8 mouse cellular contexts compared by ENCODE assay signal in the genomic region with DNA sequence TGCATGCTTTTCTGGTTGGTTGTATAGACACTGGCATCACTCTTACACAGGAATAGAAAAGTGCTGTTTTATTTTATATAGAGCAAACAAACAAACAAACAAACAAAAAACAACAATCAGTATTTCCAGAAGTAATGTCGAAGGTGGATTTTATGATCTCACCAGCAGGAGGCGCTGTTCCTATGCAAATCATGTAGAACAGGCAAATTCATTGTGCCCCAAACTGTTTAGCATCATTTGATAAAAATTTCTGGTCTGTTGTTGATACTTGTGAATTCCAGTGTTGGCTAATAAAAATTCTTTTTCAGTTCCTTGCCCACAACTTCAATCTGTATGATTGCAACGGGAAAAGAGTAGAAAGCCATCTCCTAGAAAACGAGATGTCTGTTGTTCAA.
A peak's percentile ranks its signal among the peaks of the same experiment; 100 is the strongest.
DNase-seq lines count a peak whose midpoint lies in the region; ATAC-seq lines count a peak whose summit lies in the region.

No protein-coding gene starts in this region.

- no peaks in the 10 kb centered on the region for H3K9me3 ChIP-seq in hindbrain, embryonic 14.5 days (ENCODE audit: control insufficient read depth, low read length)
- no peaks in the 10 kb centered on the region for H3K9me3 ChIP-seq in hindbrain, embryonic 16.5 days (ENCODE audit: control insufficient read depth, low read length)
- H3K9me3 ChIP-seq in embryonic facial prominence, embryonic 10.5 days, result no peaks in the 10 kb centered on the region
- no peaks in the 10 kb centered on the region for H3K9me3 ChIP-seq in limb, embryonic 11.5 days (ENCODE audit: control insufficient read depth, low read length)

- DNase-seq in hindbrain, embryonic 14.5 days (ENCODE audit: low spot score), result peak; percentile 72
- DNase-seq in 3T3-L1 (ENCODE audit: low read depth, low spot score) (peak; percentile 52), NIH3T3 (ENCODE audit: low read depth) (peak; percentile 69), MN1 (ENCODE audit: low spot score) (no peak)
- DNase-seq in embryonic facial prominence, embryonic 10.5 days (ENCODE audit: low spot score), result peak; percentile 40
- peak; percentile 66 for DNase-seq in limb, embryonic 11.5 days (ENCODE audit: low spot score)
- DNase-seq in spleen, postnatal 36 days (ENCODE audit: low spot score in 2 of 2), result no peak

- H3K27me3 ChIP-seq in hindbrain, embryonic 14.5 days (ENCODE audit: control insufficient read depth, insufficient read depth, low read length), result no peaks in the 10 kb centered on the region
- no peaks in the 10 kb centered on the region for H3K27me3 ChIP-seq in hindbrain, embryonic 16.5 days (replicated peaks; ENCODE audit: control insufficient read depth, insufficient read depth, low read length)
- H3K27me3 ChIP-seq in embryonic facial prominence, embryonic 10.5 days (replicated peaks; ENCODE audit: low read depth, poor library complexity, severe bottlenecking), result no peaks in the 10 kb centered on the region
- no peaks in the 10 kb centered on the region for H3K27me3 ChIP-seq in limb, embryonic 11.5 days (ENCODE audit: control insufficient read depth, insufficient read depth, low read length)

- no peaks in the 10 kb centered on the region for H3K36me3 ChIP-seq in hindbrain, embryonic 14.5 days (replicated peaks; ENCODE audit: control insufficient read depth, insufficient read depth)
- no peaks in the 10 kb centered on the region for H3K36me3 ChIP-seq in hindbrain, embryonic 16.5 days (ENCODE audit: control insufficient read depth, insufficient read depth, low read length)
- H3K36me3 ChIP-seq in embryonic facial prominence, embryonic 10.5 days (replicated peaks), result no peaks in the 10 kb centered on the region
- H3K36me3 ChIP-seq in limb, embryonic 11.5 days (ENCODE audit: control insufficient read depth, insufficient read depth, low read length), result no peaks in the 10 kb centered on the region

- ATAC-seq in hindbrain, embryonic 14.5 days (ENCODE audit: low FRiP score), result no peak
- no peak for ATAC-seq in hindbrain, embryonic 16.5 days
- no peak for ATAC-seq in limb, embryonic 11.5 days (ENCODE audit: insufficient number of reproducible peaks, low FRiP score, low TSS enrichment, low read depth)

- no peak overlapping the region for H3K4me3 ChIP-seq in hindbrain, embryonic 14.5 days (replicated peaks; ENCODE audit: low read length)
- no peak overlapping the region for H3K4me3 ChIP-seq in hindbrain, embryonic 16.5 days (ENCODE audit: low read length)
- no peak overlapping the region for H3K4me3 ChIP-seq in embryonic facial prominence, embryonic 10.5 days
- no peak overlapping the region for H3K4me3 ChIP-seq in limb, embryonic 11.5 days (ENCODE audit: low read depth, low read length)

- no peaks in the 10 kb centered on the region for H3K4me1 ChIP-seq in hindbrain, embryonic 14.5 days (replicated peaks; ENCODE audit: control insufficient read depth, insufficient read depth, low read length)
- H3K4me1 ChIP-seq in hindbrain, embryonic 16.5 days (ENCODE audit: control insufficient read depth, insufficient read depth, low read depth, low read length), result no peaks in the 10 kb centered on the region
- no peaks in the 10 kb centered on the region for H3K4me1 ChIP-seq in embryonic facial prominence, embryonic 10.5 days
- H3K4me1 ChIP-seq in limb, embryonic 11.5 days (ENCODE audit: control insufficient read depth, insufficient read depth, low read length), result no peaks in the 10 kb centered on the region

- 54% methylated on average over 4 of the region's 4 CpGs for WGBS in hindbrain, embryonic 14.5 days
- WGBS in hindbrain, embryonic 16.5 days, result 51% methylated on average over 4 of the region's 4 CpGs
- 51% methylated on average over 4 of the region's 4 CpGs for WGBS in embryonic facial prominence, embryonic 10.5 days
- WGBS in limb, embryonic 11.5 days, result 58% methylated on average over 4 of the region's 4 CpGs

- no peak overlapping the region for H3K9ac ChIP-seq in hindbrain, embryonic 14.5 days
- no peak overlapping the region for H3K9ac ChIP-seq in hindbrain, embryonic 16.5 days (ENCODE audit: low read depth, low read length)
- H3K9ac ChIP-seq in limb, embryonic 11.5 days (ENCODE audit: low read length), result no peak overlapping the region

- H3K27ac ChIP-seq in hindbrain, embryonic 14.5 days, result no peak overlapping the region
- no peak overlapping the region for H3K27ac ChIP-seq in hindbrain, embryonic 16.5 days (ENCODE audit: low read depth, low read length)
- H3K27ac ChIP-seq in embryonic facial prominence, embryonic 10.5 days (replicated peaks), result no peak overlapping the region
- no peak overlapping the region for H3K27ac ChIP-seq in limb, embryonic 11.5 days (replicated peaks; ENCODE audit: low read depth, low read length)

- no peak overlapping the region for H3K4me2 ChIP-seq in hindbrain, embryonic 14.5 days (replicated peaks)
- H3K4me2 ChIP-seq in hindbrain, embryonic 16.5 days (ENCODE audit: low read length), result no peak overlapping the region
- H3K4me2 ChIP-seq in limb, embryonic 11.5 days (ENCODE audit: low read depth, severe bottlenecking), result no peak overlapping the region

Comparison
In these comparisons a context has a peak if more than half of its experiments do, and no peak if none do; other contexts are left out.
1. DNase-seq: peak in hindbrain, embryonic 14.5 days (single experiment), 3T3-L1 (single experiment), NIH3T3 (single experiment), embryonic facial prominence, embryonic 10.5 days (single experiment) and limb, embryonic 11.5 days (single experiment); none in spleen, postnatal 36 days (0 of 2) and MN1 (single experiment).